Comparison of ENCODE assay signal across 9 mouse cellular contexts in the genomic region with DNA sequence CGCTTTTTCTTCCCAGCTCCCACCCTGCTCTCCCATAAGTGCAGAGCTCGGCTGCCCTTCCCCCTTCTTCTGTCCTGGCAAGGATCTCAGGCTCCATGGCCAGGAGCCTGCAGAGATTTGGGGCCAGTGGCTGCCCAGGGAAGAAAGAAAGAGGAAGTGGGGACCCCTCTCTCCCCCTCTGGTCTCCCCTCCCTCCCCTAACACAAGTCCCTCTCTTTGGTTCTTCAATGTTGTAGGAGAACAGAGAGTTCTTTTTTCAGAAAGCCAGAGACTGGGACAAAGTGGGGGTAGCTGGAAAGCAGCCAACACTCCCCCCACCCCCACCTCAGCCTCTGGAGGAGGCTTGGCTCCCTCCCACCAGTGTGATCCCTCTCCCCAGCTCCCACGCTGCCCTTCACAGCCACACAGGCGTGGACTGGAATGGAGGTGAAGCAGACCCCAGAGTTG. TPM values are rescaled to one million over a fixed set of nuclear protein-coding genes. Genes with fewer than 3 reads are reported as not detected.
DNase-seq lines count a peak whose midpoint lies in the region; ATAC-seq and TF ChIP-seq lines count a peak whose summit lies in the region.
"Had no signal": no experiment of that assay in that cellular context is flagged by ENCODE, and none has a peak within 500 bp of the region (broad histone marks: within the 10 kb centered on the region; RNA-seq: fewer than 3 reads in every experiment).

No protein-coding gene starts in this region.

- no peaks in the 10 kb centered on the region for H3K36me3 ChIP-seq in kidney, embryonic 14.5 days (ENCODE audit: control insufficient read depth, insufficient read depth, low read length)
- 0 out of 2 replicates have a peak, but pooled peaks cover 3% of the 10 kb centered on the region for H3K36me3 ChIP-seq in forebrain, postnatal 0 days (ENCODE audit: insufficient read depth)
- no peaks in the 10 kb centered on the region for H3K36me3 ChIP-seq in limb, embryonic 10.5 days

- H3K9me3 ChIP-seq in kidney, embryonic 14.5 days (ENCODE audit: control insufficient read depth, low read length): no peaks in the 10 kb centered on the region
- H3K9me3 ChIP-seq in forebrain, postnatal 0 days (ENCODE audit: low read length): no peaks in the 10 kb centered on the region
- no peaks in the 10 kb centered on the region for H3K9me3 ChIP-seq in limb, embryonic 10.5 days (replicated peaks)

- WGBS in kidney, embryonic 14.5 days: 55% methylated on average over 4 of the region's 4 CpGs
- 25% methylated on average over 4 of the region's 4 CpGs for WGBS in forebrain, postnatal 0 days
- WGBS in limb, embryonic 10.5 days: 44% methylated on average over 4 of the region's 4 CpGs

- peaks cover 19% of the 10 kb centered on the region for H3K4me1 ChIP-seq in kidney, embryonic 14.5 days (ENCODE audit: control insufficient read depth, insufficient read depth, low read length)
- peaks cover 8% of the 10 kb centered on the region for H3K4me1 ChIP-seq in brown adipose tissue, adult 24 weeks (ENCODE audit: control insufficient read depth, insufficient read depth, insufficient read length, low read length)
- H3K4me1 ChIP-seq in forebrain, postnatal 0 days (ENCODE audit: insufficient read depth): peaks cover 6% of the 10 kb centered on the region; the same call in 1 of the 2 replicates
- peaks cover 60% of the 10 kb centered on the region for H3K4me1 ChIP-seq in limb, embryonic 10.5 days

- no peak for DNase-seq in kidney, postnatal 36 days
- DNase-seq in forebrain, postnatal 0 days: no peak
- no peak for DNase-seq in limb, embryonic 10.5 days (ENCODE audit: low spot score)
- no peak for DNase-seq in spleen, postnatal 10 days (ENCODE audit: low spot score in 2 of 2)
- no peak for DNase-seq in gastrocnemius, adult 18-20 months (ENCODE audit: low spot score)

- H3K27me3 ChIP-seq in kidney, embryonic 14.5 days (ENCODE audit: control insufficient read depth, insufficient read depth, low read length): no peaks in the 10 kb centered on the region
- no peaks in the 10 kb centered on the region for H3K27me3 ChIP-seq in forebrain, postnatal 0 days (ENCODE audit: insufficient read depth, low read length)
- H3K27me3 ChIP-seq in limb, embryonic 10.5 days (ENCODE audit: low read depth, poor library complexity, severe bottlenecking): peaks cover 25% of the 10 kb centered on the region; the same call in 1 of the 2 replicates

- H3K4me3 ChIP-seq in kidney, embryonic 14.5 days (ENCODE audit: low read length): no peak overlapping the region
- peak overlapping the region; percentile 71 for H3K4me3 ChIP-seq in brown adipose tissue, adult 24 weeks (ENCODE audit: insufficient read depth, low read depth, low read length)
- no peak overlapping the region for H3K4me3 ChIP-seq in forebrain, postnatal 0 days (ENCODE audit: low read depth, low read length)
- H3K4me3 ChIP-seq in limb, embryonic 10.5 days: no peak overlapping the region; the same call in 1 of the 2 replicates

- no peak overlapping the region for H3K27ac ChIP-seq in kidney, embryonic 14.5 days (ENCODE audit: low read depth, low read length)
- H3K27ac ChIP-seq in brown adipose tissue, adult 24 weeks (replicated peaks; ENCODE audit: low read depth, low read length): peak overlapping the region; percentile 88
- peak overlapping the region; percentile 78; the same call in 1 of the 2 replicates for H3K27ac ChIP-seq in forebrain, postnatal 0 days (ENCODE audit: low read depth, low read length)
- peak overlapping the region; percentile 83 for H3K27ac ChIP-seq in limb, embryonic 10.5 days

- no peak overlapping the region for H3K4me2 ChIP-seq in kidney, embryonic 14.5 days (replicated peaks; ENCODE audit: low read depth, low read length)
- peak overlapping the region; percentile 37 for H3K4me2 ChIP-seq in forebrain, postnatal 0 days (ENCODE audit: low read depth)

- peak overlapping the region; percentile 19 for H3K9ac ChIP-seq in kidney, embryonic 14.5 days (ENCODE audit: low read depth, low read length)
- peak overlapping the region; percentile 44 for H3K9ac ChIP-seq in forebrain, postnatal 0 days

- ATAC-seq in kidney, embryonic 14.5 days (ENCODE audit: low FRiP score, low TSS enrichment): no peak; the same call in 1 of the 2 replicates
- peak; percentile 79 for ATAC-seq in forebrain, postnatal 0 days
- ATAC-seq in inflammation-experienced regulatory T-cells, adult 6 months: no peak

- TF ChIP-seq CTCF in forebrain, postnatal 0 days (IDR thresholded peaks at IDR 0.05; ENCODE audit: low read depth): no peak

RNA-seq across cellular contexts. Expression of a gene that starts 2.1 kb away (rescaled TPM):
- polyA plus RNA-seq in kidney, embryonic 14.5 days (2014; fragmentation: Nextera tagmentation; extraction: Ambion mirVana): 0.66 and 0.96 TPM in 2 replicates
- 428 and 499 TPM in 2 replicates for polyA plus RNA-seq in brown adipose tissue, adult 24 weeks (2012; ENCODE audit: insufficient read depth, insufficient read length, missing spikeins)
- total RNA-seq in forebrain, postnatal 0 days (2014; rRNA removed): 213 and 294 TPM in 2 replicates
- 54.4 and 75.2 TPM in 2 replicates for polyA plus RNA-seq in forebrain, postnatal 0 days (2015; fragmentation: Nextera tagmentation; extraction: Ambion mirVana)
- polyA plus RNA-seq in limb, embryonic 10.5 days (2016; fragmentation: Nextera tagmentation; extraction: Ambion mirVana): 0.62 and 3.2 TPM in 2 replicates
- polyA plus RNA-seq in inflammation-experienced regulatory T-cells, adult 6 months (2017; shearing (Covaris generic)): under 1 TPM in 2 of 3 experiments, not detected in 1; 0.12 to 0.52 TPM
- total RNA-seq in gastrocnemius, adult 18-20 months (2021): 1,000 to 10,000 TPM in 1 of 2 experiments, 100 to 1,000 TPM in 1; 896 to 1,049 TPM

RNA-seq across cellular contexts. Expression of a gene that starts 33.3 kb away (rescaled TPM):
- polyA plus RNA-seq in kidney, embryonic 14.5 days (2014; fragmentation: Nextera tagmentation; extraction: Ambion mirVana): 0.20 TPM in 1 of 2 replicates, not detected in the other
- polyA plus RNA-seq in brown adipose tissue, adult 24 weeks (2012; ENCODE audit: insufficient read depth, insufficient read length, missing spikeins): not detected in 2 replicates
- 7.5 and 8.6 TPM in 2 replicates for total RNA-seq in forebrain, postnatal 0 days (2014; rRNA removed)
- 2.9 and 4.8 TPM in 2 replicates for polyA plus RNA-seq in forebrain, postnatal 0 days (2015; fragmentation: Nextera tagmentation; extraction: Ambion mirVana)
- 0.10 TPM in 1 of 2 replicates, not detected in the other for polyA plus RNA-seq in limb, embryonic 10.5 days (2016; fragmentation: Nextera tagmentation; extraction: Ambion mirVana)
- polyA plus RNA-seq in inflammation-experienced regulatory T-cells, adult 6 months (2017; shearing (Covaris generic)): not detected
- not detected for total RNA-seq in gastrocnemius, adult 18-20 months (2021)

RNA-seq across cellular contexts. Expression of a gene that starts 34.3 kb away (rescaled TPM):
- polyA plus RNA-seq in kidney, embryonic 14.5 days (2014; fragmentation: Nextera tagmentation; extraction: Ambion mirVana): 39.5 and 53.1 TPM in 2 replicates
- polyA plus RNA-seq in brown adipose tissue, adult 24 weeks (2012; ENCODE audit: insufficient read depth, insufficient read length, missing spikeins): 4.3 and 10.5 TPM in 2 replicates
- 117 and 136 TPM in 2 replicates for total RNA-seq in forebrain, postnatal 0 days (2014; rRNA removed)
- polyA plus RNA-seq in forebrain, postnatal 0 days (2015; fragmentation: Nextera tagmentation; extraction: Ambion mirVana): 110 and 113 TPM in 2 replicates
- 30.0 and 40.8 TPM in 2 replicates for polyA plus RNA-seq in limb, embryonic 10.5 days (2016; fragmentation: Nextera tagmentation; extraction: Ambion mirVana)
- 1 to 10 TPM; 3.8 to 5.4 (median 5.2) TPM for polyA plus RNA-seq in inflammation-experienced regulatory T-cells, adult 6 months (2017; shearing (Covaris generic))
- total RNA-seq in gastrocnemius, adult 18-20 months (2021): 10 to 100 TPM in 1 of 2 experiments, 1 to 10 TPM in 1; 7.6 to 10.6 TPM

RNA-seq across cellular contexts. Expression of a gene that starts 37.6 kb away (rescaled TPM):
- not detected in 2 replicates for polyA plus RNA-seq in kidney, embryonic 14.5 days (2014; fragmentation: Nextera tagmentation; extraction: Ambion mirVana)
- not detected in 2 replicates for polyA plus RNA-seq in brown adipose tissue, adult 24 weeks (2012; ENCODE audit: insufficient read depth, insufficient read length, missing spikeins)
- not detected in 2 replicates for total RNA-seq in forebrain, postnatal 0 days (2014; rRNA removed)
- polyA plus RNA-seq in forebrain, postnatal 0 days (2015; fragmentation: Nextera tagmentation; extraction: Ambion mirVana): not detected in 2 replicates
- polyA plus RNA-seq in limb, embryonic 10.5 days (2016; fragmentation: Nextera tagmentation; extraction: Ambion mirVana): not detected in 2 replicates
- polyA plus RNA-seq in inflammation-experienced regulatory T-cells, adult 6 months (2017; shearing (Covaris generic)): not detected
- total RNA-seq in gastrocnemius, adult 18-20 months (2021): under 1 TPM; 0.40 to 0.43 TPM
- polyA plus RNA-seq: liver, embryonic 16.5 days had no signal

RNA-seq across cellular contexts. Expression of a gene that starts 45.2 kb away (rescaled TPM):
- polyA plus RNA-seq in kidney, embryonic 14.5 days (2014; fragmentation: Nextera tagmentation; extraction: Ambion mirVana): 0.31 and 0.57 TPM in 2 replicates
- not detected in 2 replicates for polyA plus RNA-seq in brown adipose tissue, adult 24 weeks (2012; ENCODE audit: insufficient read depth, insufficient read length, missing spikeins)
- 3.2 and 4.1 TPM in 2 replicates for total RNA-seq in forebrain, postnatal 0 days (2014; rRNA removed)
- 1.4 and 2.9 TPM in 2 replicates for polyA plus RNA-seq in forebrain, postnatal 0 days (2015; fragmentation: Nextera tagmentation; extraction: Ambion mirVana)
- polyA plus RNA-seq in limb, embryonic 10.5 days (2016; fragmentation: Nextera tagmentation; extraction: Ambion mirVana): 0.05 TPM in 2 replicates
- under 1 TPM in 1 of 3 experiments, not detected in 2; 0.12 TPM for polyA plus RNA-seq in inflammation-experienced regulatory T-cells, adult 6 months (2017; shearing (Covaris generic))
- under 1 TPM; 0.05 to 0.17 TPM for total RNA-seq in gastrocnemius, adult 18-20 months (2021)

Comparison
In these comparisons a context has a peak if more than half of its experiments do, and no peak if none do; other contexts are left out.
1. RNA of a gene that starts 2.1 kb away (polyA plus RNA-seq): 428 to 499 TPM in brown adipose tissue, adult 24 weeks and 54.4 to 75.2 TPM in forebrain, postnatal 0 days; 0.62 to 3.2 TPM in limb, embryonic 10.5 days, 0.66 to 0.96 TPM in kidney, embryonic 14.5 days and 0.12 to 0.52 TPM in inflammation-experienced regulatory T-cells, adult 6 months; every median in the first group is over 10 times any median in the second.